Mouse (Mus musculus): Measurements from ENCODE around the gene Usp34. TPM values are rescaled to one million over a fixed set of nuclear protein-coding genes. Genes with fewer than 3 reads are reported as not detected.

Usp34 gene
- polyA plus RNA-seq, 1 experiment from 2014 or later = 24.9 TPM

- H3K27ac ChIP-seq (ENCODE audit: low read length) = no peak overlapping the region
- H3K4me2 ChIP-seq (ENCODE audit: low read depth, low read length) = no peak overlapping the region
- no peak overlapping the region for H3K9ac ChIP-seq (ENCODE audit: low read length)
- no peak for ATAC-seq (ENCODE audit: insufficient read depth, low FRiP score)
- no peaks in the 10 kb centered on the region for H3K4me1 ChIP-seq (ENCODE audit: control insufficient read depth, insufficient read depth, low read length)
- no peak overlapping the region for H3K4me3 ChIP-seq (replicated peaks; ENCODE audit: low read length)
- no peaks in the 10 kb centered on the region for H3K9me3 ChIP-seq (replicated peaks; ENCODE audit: control insufficient read depth, low read length)
- no peaks in the 10 kb centered on the region for H3K27me3 ChIP-seq (ENCODE audit: control insufficient read depth, insufficient read depth, low read length)
- 0 out of 2 replicates have a peak, but pooled peaks cover 7% of the 10 kb centered on the region for H3K36me3 ChIP-seq (ENCODE audit: control insufficient read depth, insufficient read depth, low read length)
- 86% methylated on average over 2 of the region's 2 CpGs for WGBS
Observed at GRCm38 (mm10) chr11:23380055-23380454, 73.4 kb downstream of the Usp34 start.

GRCm38 (mm10) chr11:23380595-23380994, 73.9 kb downstream of the Usp34 start:
- H3K4me1 ChIP-seq (ENCODE audit: control insufficient read depth, insufficient read depth, low read length) = no peaks in the 10 kb centered on the region
- no peak overlapping the region for H3K27ac ChIP-seq (ENCODE audit: low read length)
- no peaks in the 10 kb centered on the region for H3K27me3 ChIP-seq (ENCODE audit: control insufficient read depth, insufficient read depth, low read length)
- no peak overlapping the region for H3K9ac ChIP-seq (ENCODE audit: low read length)
- H3K4me3 ChIP-seq (replicated peaks; ENCODE audit: low read length) = no peak overlapping the region
- WGBS = 92% methylated on average over 3 of the region's 3 CpGs
- no peak overlapping the region for H3K4me2 ChIP-seq (ENCODE audit: low read depth, low read length)
- 0 out of 2 replicates have a peak, but pooled peaks cover 7% of the 10 kb centered on the region for H3K36me3 ChIP-seq (ENCODE audit: control insufficient read depth, insufficient read depth, low read length)
- no peaks in the 10 kb centered on the region for H3K9me3 ChIP-seq (replicated peaks; ENCODE audit: control insufficient read depth, low read length)
- no peak for ATAC-seq (ENCODE audit: insufficient read depth, low FRiP score)

DNA sequence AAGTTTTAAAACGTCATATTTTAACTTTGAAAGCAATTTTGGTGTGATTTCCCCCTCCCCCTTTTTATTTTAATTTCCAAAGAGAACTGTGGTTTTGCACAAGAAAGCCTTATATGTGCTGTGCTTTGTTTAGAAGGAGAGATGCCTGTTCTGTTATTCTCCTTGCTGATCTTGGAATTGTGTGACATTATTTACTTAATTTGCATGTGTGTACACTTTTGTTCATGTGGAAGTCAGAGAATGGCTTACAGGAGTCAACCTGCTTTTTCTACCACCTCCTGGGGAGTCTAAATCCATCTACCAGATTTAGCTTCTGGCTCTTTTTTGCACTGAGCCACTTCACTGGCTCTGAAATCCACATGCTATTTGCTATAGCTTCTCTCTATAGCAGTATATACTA, 76.1 kb downstream of the Usp34 start:
- no peak overlapping the region for H3K4me2 ChIP-seq (ENCODE audit: low read depth, low read length)
- no peaks in the 10 kb centered on the region for H3K27me3 ChIP-seq (ENCODE audit: control insufficient read depth, insufficient read depth, low read length)
- H3K27ac ChIP-seq (ENCODE audit: low read length) = no peak overlapping the region
- no peaks in the 10 kb centered on the region for H3K9me3 ChIP-seq (replicated peaks; ENCODE audit: control insufficient read depth, low read length)
- 80% methylated on average over 1 of the region's 1 CpGs for WGBS
- no peak overlapping the region for H3K4me3 ChIP-seq (replicated peaks; ENCODE audit: low read length)
- 0 out of 2 replicates have a peak, but pooled peaks cover 7% of the 10 kb centered on the region for H3K36me3 ChIP-seq (ENCODE audit: control insufficient read depth, insufficient read depth, low read length)
- H3K4me1 ChIP-seq (ENCODE audit: control insufficient read depth, insufficient read depth, low read length) = no peaks in the 10 kb centered on the region
- ATAC-seq (ENCODE audit: insufficient read depth, low FRiP score) = no peak
- H3K9ac ChIP-seq (ENCODE audit: low read length) = no peak overlapping the region

DNA sequence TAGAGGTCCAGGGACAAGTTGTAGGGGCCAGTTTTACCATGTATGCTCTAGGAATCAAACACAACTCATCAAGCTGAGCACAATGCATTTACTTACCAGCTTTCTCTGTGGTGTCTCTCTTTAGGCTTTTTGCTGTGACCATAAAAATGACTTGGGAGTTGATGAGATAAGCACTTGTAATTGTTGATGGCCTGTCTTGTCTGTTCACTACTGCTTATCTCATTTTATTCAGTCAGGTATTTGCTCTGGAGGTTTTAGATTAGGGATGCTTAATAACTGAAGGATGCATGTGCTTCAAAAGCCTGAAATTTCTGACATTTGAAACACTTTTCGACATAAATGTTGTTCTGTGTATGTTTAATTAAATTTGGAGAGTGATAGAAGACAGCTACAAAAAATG, 83.0 kb downstream of the Usp34 start:
- Histone ChIP-seq H3K27ac (ENCODE audit: low read length) (no peak overlapping the region), H3K4me2 (ENCODE audit: low read depth, low read length) (no peak overlapping the region), H3K9ac (ENCODE audit: low read length) (no peak overlapping the region), H3K4me1 (ENCODE audit: control insufficient read depth, insufficient read depth, low read length) (no peaks in the 10 kb centered on the region), H3K36me3 (ENCODE audit: control insufficient read depth, insufficient read depth, low read length) (0 out of 2 replicates have a peak, but pooled peaks cover under 1% of the 10 kb centered on the region), H3K4me3 (replicated peaks; ENCODE audit: low read length) (no peak overlapping the region), H3K9me3 (replicated peaks; ENCODE audit: control insufficient read depth, low read length) (no peaks in the 10 kb centered on the region), H3K27me3 (ENCODE audit: control insufficient read depth, insufficient read depth, low read length) (no peaks in the 10 kb centered on the region)
- WGBS = 81% methylated on average over 1 of the region's 1 CpGs
- no peak for ATAC-seq (ENCODE audit: insufficient read depth, low FRiP score)

DNA sequence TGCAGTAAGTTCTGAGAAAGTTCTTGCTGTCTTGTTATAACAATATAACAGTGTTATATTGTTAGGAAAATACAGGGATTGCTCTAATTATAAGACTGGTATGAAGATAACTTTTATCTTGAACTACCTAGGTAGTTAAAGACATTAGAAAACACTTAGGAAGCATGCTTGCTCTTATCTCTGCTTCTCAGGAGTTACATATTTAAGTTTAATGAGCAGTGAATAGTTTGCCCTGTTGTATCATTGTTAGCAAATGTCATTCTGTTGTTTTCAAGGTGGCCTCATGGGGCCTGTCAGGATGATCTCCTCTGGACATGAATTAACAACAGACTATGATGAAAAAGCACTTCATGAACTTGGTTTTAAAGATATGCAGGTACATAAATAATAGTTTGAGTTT, 85.9 kb downstream of the Usp34 start:
- no peak for ATAC-seq (ENCODE audit: insufficient read depth, low FRiP score)
- H3K27ac ChIP-seq (ENCODE audit: low read length) = no peak overlapping the region
- H3K4me3 ChIP-seq (replicated peaks; ENCODE audit: low read length) = no peak overlapping the region
- H3K27me3 ChIP-seq (ENCODE audit: control insufficient read depth, insufficient read depth, low read length) = no peaks in the 10 kb centered on the region
- no peaks in the 10 kb centered on the region for H3K9me3 ChIP-seq (replicated peaks; ENCODE audit: control insufficient read depth, low read length)
- H3K9ac ChIP-seq (ENCODE audit: low read length) = no peak overlapping the region
- H3K36me3 ChIP-seq (ENCODE audit: control insufficient read depth, insufficient read depth, low read length) = peaks cover 13% of the 10 kb centered on the region; the same call in 1 of the 2 replicates
- no peak overlapping the region for H3K4me2 ChIP-seq (ENCODE audit: low read depth, low read length)
- no peaks in the 10 kb centered on the region for H3K4me1 ChIP-seq (ENCODE audit: control insufficient read depth, insufficient read depth, low read length)

DNA sequence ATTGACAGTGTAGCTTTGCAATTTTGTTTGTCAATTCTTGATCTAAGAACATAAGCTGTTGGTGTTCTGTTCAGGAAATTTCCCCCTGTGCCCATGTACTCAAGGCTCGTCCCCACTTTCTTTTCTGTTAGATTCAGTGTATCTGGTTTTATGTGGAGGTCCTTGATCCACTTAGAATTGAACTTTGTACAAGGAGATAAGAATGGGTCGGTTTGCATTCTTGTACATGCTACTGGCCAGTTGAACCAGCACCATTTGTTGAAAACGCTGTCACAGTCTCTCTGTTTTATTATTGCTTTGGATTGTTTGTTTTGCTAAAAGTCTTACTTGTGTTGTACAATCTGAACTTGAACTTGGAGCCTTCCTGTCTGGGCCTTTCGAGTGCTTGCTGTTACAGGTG, 89.9 kb downstream of the Usp34 start:
- peaks cover 16% of the 10 kb centered on the region; the same call in 1 of the 2 replicates for H3K36me3 ChIP-seq (ENCODE audit: control insufficient read depth, insufficient read depth, low read length)

GRCm38 (mm10) chr11:23400978-23401776, 94.5 kb downstream of the Usp34 start:
- Histone ChIP-seq H3K36me3 (ENCODE audit: control insufficient read depth, insufficient read depth, low read length) (peaks cover 16% of the 10 kb centered on the region; the same call in 1 of the 2 replicates), H3K4me2 (ENCODE audit: low read depth, low read length) (no peak overlapping the region), H3K27me3 (ENCODE audit: control insufficient read depth, insufficient read depth, low read length) (no peaks in the 10 kb centered on the region), H3K4me1 (ENCODE audit: control insufficient read depth, insufficient read depth, low read length) (no peaks in the 10 kb centered on the region), H3K4me3 (replicated peaks; ENCODE audit: low read length) (no peak overlapping the region), H3K9me3 (replicated peaks; ENCODE audit: control insufficient read depth, low read length) (no peaks in the 10 kb centered on the region), H3K27ac (ENCODE audit: low read length) (no peak overlapping the region), H3K9ac (ENCODE audit: low read length) (no peak overlapping the region)
- 83% methylated on average over 12 of the region's 12 CpGs for WGBS
- no peak for ATAC-seq (ENCODE audit: insufficient read depth, low FRiP score)

More for the DNA sequence above, 89.9 kb downstream of the Usp34 start:
- WGBS = 76% methylated on average over 4 of the region's 4 CpGs
- no peak for ATAC-seq (ENCODE audit: insufficient read depth, low FRiP score)
- no peak overlapping the region for H3K9ac ChIP-seq (ENCODE audit: low read length)
- no peak overlapping the region; the same call in 1 of the 2 replicates for H3K27ac ChIP-seq (ENCODE audit: low read length)
- H3K4me2 ChIP-seq (ENCODE audit: low read depth, low read length) = no peak overlapping the region
- H3K9me3 ChIP-seq (replicated peaks; ENCODE audit: control insufficient read depth, low read length) = no peaks in the 10 kb centered on the region
- no peaks in the 10 kb centered on the region for H3K27me3 ChIP-seq (ENCODE audit: control insufficient read depth, insufficient read depth, low read length)
- no peak overlapping the region for H3K4me3 ChIP-seq (replicated peaks; ENCODE audit: low read length)
- H3K4me1 ChIP-seq (ENCODE audit: control insufficient read depth, insufficient read depth, low read length) = no peaks in the 10 kb centered on the region

- 84% methylated on average over 6 of the region's 6 CpGs for WGBS
Observed at GRCm38 (mm10) chr11:23428301-23428700, 121.6 kb downstream of the Usp34 start.

DNA sequence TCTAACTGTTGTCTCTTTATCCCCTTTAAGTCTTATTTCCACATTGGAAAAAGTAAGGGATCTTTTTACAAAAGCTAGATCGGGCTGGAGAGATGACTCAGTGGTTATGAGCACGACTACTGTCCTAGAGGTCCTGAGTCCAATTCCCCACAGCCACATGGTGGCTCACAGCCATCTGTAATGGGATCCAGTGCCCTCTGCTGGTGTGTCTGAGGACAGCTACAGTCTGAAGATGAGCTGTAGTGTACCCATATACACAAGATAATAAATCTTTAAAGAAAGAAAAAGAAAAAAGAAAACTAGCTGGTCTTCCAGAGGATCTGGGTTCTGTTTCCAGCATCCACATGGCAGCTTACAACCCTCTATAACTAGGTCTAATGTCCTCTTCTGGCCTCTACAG, 123.3 kb downstream of the Usp34 start:
- Histone ChIP-seq H3K27ac (ENCODE audit: low read length) (no peak overlapping the region), H3K9me3 (replicated peaks; ENCODE audit: control insufficient read depth, low read length) (no peaks in the 10 kb centered on the region), H3K4me1 (ENCODE audit: control insufficient read depth, insufficient read depth, low read length) (no peaks in the 10 kb centered on the region), H3K27me3 (ENCODE audit: control insufficient read depth, insufficient read depth, low read length) (no peaks in the 10 kb centered on the region), H3K4me2 (ENCODE audit: low read depth, low read length) (no peak overlapping the region), H3K4me3 (replicated peaks; ENCODE audit: low read length) (no peak overlapping the region), H3K9ac (ENCODE audit: low read length) (no peak overlapping the region), H3K36me3 (ENCODE audit: control insufficient read depth, insufficient read depth, low read length) (peaks cover 22% of the 10 kb centered on the region)
- no peak for ATAC-seq (ENCODE audit: insufficient read depth, low FRiP score)
- WGBS = 85% methylated on average over 2 of the region's 2 CpGs

More at GRCm38 (mm10) chr11:23428301-23428700, 121.6 kb downstream of the Usp34 start:
- Histone ChIP-seq H3K36me3 (ENCODE audit: control insufficient read depth, insufficient read depth, low read length) (peaks cover 17% of the 10 kb centered on the region), H3K9ac (ENCODE audit: low read length) (no peak overlapping the region), H3K27ac (ENCODE audit: low read length) (no peak overlapping the region), H3K4me3 (replicated peaks; ENCODE audit: low read length) (no peak overlapping the region), H3K9me3 (replicated peaks; ENCODE audit: control insufficient read depth, low read length) (no peaks in the 10 kb centered on the region), H3K4me2 (ENCODE audit: low read depth, low read length) (no peak overlapping the region), H3K27me3 (ENCODE audit: control insufficient read depth, insufficient read depth, low read length) (no peaks in the 10 kb centered on the region), H3K4me1 (ENCODE audit: control insufficient read depth, insufficient read depth, low read length) (no peaks in the 10 kb centered on the region)
- ATAC-seq (ENCODE audit: insufficient read depth, low FRiP score) = no peak

Data from stomach, embryonic 16.5 days (tissue).